Mouse (Mus musculus) ES-Bruce4 (cell line): ENCODE measurements around the gene Myb.

ENCODE experiments used
- CTCF ChIP-seq: IDR thresholded peaks from one replicate; pipeline ENCODE4 v1.8.1; 2011; ENCODE audit warnings: low read depth, low read length
- EP300 ChIP-seq: IDR thresholded peaks from 2 replicates; pipeline ENCODE4 v1.6.1; 2011; ENCODE audit warnings: low read depth, low read length; ENCODE audit not compliant: insufficient read depth
- POLR2A ChIP-seq: IDR thresholded peaks from one replicate; pipeline ENCODE4 v1.8.1; 2011; ENCODE audit warnings: low read length; ENCODE audit not compliant: insufficient read depth

DNA sequence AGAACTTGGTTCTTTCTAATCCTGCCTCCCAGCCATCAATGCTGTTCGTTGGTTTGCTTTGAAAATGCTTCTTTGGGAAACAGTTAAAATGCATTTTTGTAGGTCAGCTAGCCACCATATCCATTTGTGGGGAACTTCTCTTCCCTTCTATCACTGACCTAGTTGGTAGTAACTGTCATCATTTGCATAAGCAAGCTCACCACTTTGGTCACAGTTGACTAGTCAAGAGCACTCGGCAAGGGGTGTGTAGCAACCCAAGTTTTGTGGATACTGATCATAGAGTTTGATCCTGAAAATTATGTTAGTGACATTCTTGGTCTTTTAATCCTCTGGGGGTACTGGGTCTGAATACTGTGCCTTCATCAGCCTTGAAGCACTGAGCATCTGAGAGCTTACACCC, 48.1 kb downstream of the Myb start:
- TF ChIP-seq CTCF = no peak
- TF ChIP-seq POLR2A = no peak
- no peak for TF ChIP-seq EP300
